Mouse (Mus musculus) adrenal gland, postnatal 4 days (tissue): Measurements from ENCODE around the gene Pheta2. TPM values are rescaled to one million over a fixed set of nuclear protein-coding genes. Genes with fewer than 3 reads are reported as not detected.
A peak's percentile ranks its signal among the peaks of the same experiment; 100 is the strongest.

Experiments used
- DNase-seq, 2 experiments: peaks; one replicate each; pipeline ENCODE4 v3.0.0; 2021 to 2022; ENCODE audit warnings: low spot score in 2 of 2, mixed read lengths in 2 of 2
- long read RNA-seq, 2 experiments: library from polyadenylated mRNA; stranded (forward); transcript quantifications; one replicate each; pipeline ENCODE4 v2.0.0; 2021
- total RNA-seq, 2 experiments: library from RNA; stranded (reverse); gene quantifications; 2 replicates each; pipeline ENCODE4 v1.2.3; 2021

Pheta2 gene
- total RNA-seq, result 1 to 10 TPM; 4.7 to 5.1 TPM
- long read RNA-seq, experiment 1, partial matches to known transcripts, result 0 of 3 reads
- long read RNA-seq, experiment 1, other reads (novel, unspliced or antisense), result 0 of 3 reads
- long read RNA-seq, experiment 2, partial matches to known transcripts, result 0 of 3 reads
- long read RNA-seq, experiment 2, other reads (novel, unspliced or antisense), result 0 of 3 reads

GRCm38 (mm10) chr15:82338593-82339112 is at the start of gene Pheta2, which contains the start of the genes Naga and Smdt1:
Gene Pheta2 (plus strand): TSS chr15:82338942.
Gene Naga (minus strand): TSS chr15:82338925.
Gene Smdt1 (plus strand): TSS chr15:82338959.
- DNase-seq, result peak; percentile 86 to 94

GRCm38 (mm10) chr15:82290252-82290651 is 48.5 kb upstream of the Pheta2 start:
- no peak for DNase-seq

GRCm38 (mm10) chr15:82292851-82293250 is 45.9 kb upstream of the Pheta2 start:
- DNase-seq, result no peak

GRCm38 (mm10) chr15:82293271-82293711 is 45.5 kb upstream of the Pheta2 start:
- no peak for DNase-seq

- DNase-seq, result no peak
Observed at GRCm38 (mm10) chr15:82294059-82294458, 44.7 kb upstream of the Pheta2 start.

- no peak for DNase-seq
Observed at GRCm38 (mm10) chr15:82298764-82299561, 39.8 kb upstream of the Pheta2 start, which contains the start of gene Wbp2nl. Gene Wbp2nl (plus strand): TSS chr15:82298954.

- no peak for DNase-seq
Observed at GRCm38 (mm10) chr15:82307107-82307506, 31.6 kb upstream of the Pheta2 start.

- DNase-seq, result no peak
Observed at GRCm38 (mm10) chr15:82308416-82308815, 30.3 kb upstream of the Pheta2 start.

GRCm38 (mm10) chr15:82317839-82318238 is 20.9 kb upstream of the Pheta2 start:
- DNase-seq, result no peak

- DNase-seq, result no peak
Observed at GRCm38 (mm10) chr15:82319613-82320012, 19.1 kb upstream of the Pheta2 start.

GRCm38 (mm10) chr15:82322195-82322594 is 16.5 kb upstream of the Pheta2 start:
- DNase-seq, result no peak

- DNase-seq, result no peak
Observed at GRCm38 (mm10) chr15:82325382-82325781, 13.4 kb upstream of the Pheta2 start.

GRCm38 (mm10) chr15:82335194-82335593 is 3.5 kb upstream of the Pheta2 start:
- no peak for DNase-seq

GRCm38 (mm10) chr15:82336629-82337028 is 2.1 kb upstream of the Pheta2 start:
- no peak for DNase-seq

GRCm38 (mm10) chr15:82337875-82338274 is 867 bp upstream of the Pheta2 start:
- DNase-seq, result no peak

- no peak for DNase-seq
Observed at GRCm38 (mm10) chr15:82339150-82339549, 408 bp downstream of the Pheta2 start.

GRCm38 (mm10) chr15:82339634-82340254 is 1.0 kb downstream of the Pheta2 start:
- DNase-seq, result no peak

GRCm38 (mm10) chr15:82340414-82341035 is 1.8 kb downstream of the Pheta2 start:
- no peak for DNase-seq

GRCm38 (mm10) chr15:82341036-82341501 is 2.3 kb downstream of the Pheta2 start:
- peak in 1 of 2 experiments; percentile 28 for DNase-seq

- DNase-seq, result no peak
Observed at GRCm38 (mm10) chr15:82341675-82342542, 3.2 kb downstream of the Pheta2 start.
